Mouse (Mus musculus): ENCODE results near the gene Pard3b. TPM values are rescaled to one million over a fixed set of nuclear protein-coding genes. Genes with fewer than 3 reads are reported as not detected.

Gene Pard3b
- total RNA-seq, 2 experiments from 2014 or later, result 11.4 to 15.0 TPM

DNA sequence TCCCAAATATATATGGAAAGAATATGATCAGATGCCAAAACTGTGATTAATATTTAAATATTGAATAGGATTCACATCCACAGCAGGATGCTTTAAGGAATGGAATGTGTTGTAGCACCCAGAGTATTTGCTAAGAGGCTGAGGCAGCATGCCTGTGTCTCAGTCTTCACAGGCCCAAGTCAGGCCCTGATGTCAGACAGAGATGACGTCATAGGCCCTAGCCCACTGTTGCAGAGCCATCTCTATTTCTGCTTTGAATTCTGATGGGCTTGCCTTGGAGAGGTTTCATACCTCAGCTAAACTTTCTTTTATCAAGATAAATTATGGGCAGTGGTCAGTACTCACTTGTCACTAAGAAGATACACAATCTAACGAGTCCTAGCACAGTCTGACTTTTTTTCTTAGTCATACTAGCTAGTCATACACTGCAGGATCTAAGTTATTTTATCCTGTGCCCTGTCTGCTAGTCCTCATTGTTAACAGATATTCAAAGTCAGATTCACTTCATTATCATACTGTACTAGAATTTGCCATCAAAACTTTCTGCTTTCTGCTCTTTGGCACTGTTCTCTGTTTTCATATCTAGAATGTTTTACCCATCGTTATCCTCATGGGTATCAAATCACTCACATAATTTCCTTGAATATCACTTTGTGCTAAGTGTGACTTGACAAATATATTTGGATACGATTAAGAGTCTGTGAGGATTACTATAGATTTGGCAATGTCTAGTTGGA is 264.8 kb downstream of the Pard3b start:
- intact Hi-C loops (cut with DNase I), result no loop called here

DNA sequence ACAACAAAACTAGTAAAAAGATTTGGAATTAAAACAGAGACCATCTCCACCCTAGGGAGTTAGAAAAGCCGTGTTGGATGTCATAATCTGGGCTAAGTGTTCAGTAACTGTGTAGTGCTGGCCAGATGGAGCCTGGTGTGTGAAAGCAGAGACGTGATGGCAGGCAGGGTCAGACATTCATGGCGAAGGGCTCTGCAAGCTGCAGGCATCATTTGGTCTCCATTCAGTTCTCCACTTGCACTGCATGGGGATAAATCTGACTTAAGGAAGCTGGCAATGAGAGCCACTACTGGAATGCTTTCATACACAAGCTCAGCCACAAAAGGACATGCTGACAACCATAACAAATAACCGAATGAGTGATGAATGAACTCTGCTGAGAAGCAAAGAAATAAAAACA is 265.4 kb downstream of the Pard3b start:
- DNase-seq, result peak in 1 of 2 experiments; percentile 14

More for the DNA sequence above, 264.8 kb downstream of the Pard3b start:
- no peak for DNase-seq

DNA sequence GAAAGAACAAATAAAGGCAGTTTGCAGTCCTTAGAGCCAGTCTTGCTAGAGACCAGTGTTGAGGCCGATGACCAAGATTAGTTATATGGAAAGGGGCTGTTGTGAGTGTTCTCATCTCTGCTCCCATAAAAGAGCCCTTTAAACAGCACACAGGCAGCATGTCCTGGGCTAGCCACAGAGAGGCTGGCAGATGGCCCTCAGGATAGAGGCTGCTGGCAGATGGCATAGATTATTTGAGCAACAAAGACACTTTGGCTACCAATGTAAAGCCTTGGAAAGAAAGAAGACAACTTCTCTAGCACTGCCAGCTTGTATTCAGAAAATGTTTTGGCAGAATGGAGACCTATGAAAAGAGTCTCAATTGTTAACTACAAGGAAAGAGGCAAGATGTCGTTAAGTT is 274.3 kb downstream of the Pard3b start:
- intact Hi-C loops (cut with DNase I), result no loop called here
- DNase-seq, result no peak

More for the DNA sequence above, 265.4 kb downstream of the Pard3b start:
- intact Hi-C loops (cut with DNase I), result no loop called here

DNA sequence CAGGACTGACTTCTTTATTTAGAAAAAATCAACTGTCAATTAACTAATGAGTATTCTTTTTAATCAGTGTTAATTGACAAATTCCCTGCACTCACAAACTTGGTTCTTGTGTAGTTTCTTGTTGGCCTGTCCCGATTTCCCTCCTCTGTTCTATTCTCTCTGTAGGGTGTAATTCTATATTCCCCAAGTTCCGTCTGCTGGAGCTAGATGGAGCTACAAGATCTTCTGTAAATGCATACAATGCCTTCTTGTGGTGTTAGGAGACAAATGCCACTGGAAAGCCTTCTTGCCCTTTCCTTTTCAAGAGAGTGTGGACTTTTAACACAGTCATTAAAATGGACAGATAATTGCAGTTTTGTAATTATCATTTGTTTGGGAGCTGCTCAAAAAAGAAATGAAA is 286.3 kb downstream of the Pard3b start:
- intact Hi-C loops (cut with DNase I), result loop anchor here (2.0 to 10.0 kb wide), 4 partner anchors 153 to 776 kb away; no protein-coding TSS in a partner anchor
- DNase-seq, result no peak

DNA sequence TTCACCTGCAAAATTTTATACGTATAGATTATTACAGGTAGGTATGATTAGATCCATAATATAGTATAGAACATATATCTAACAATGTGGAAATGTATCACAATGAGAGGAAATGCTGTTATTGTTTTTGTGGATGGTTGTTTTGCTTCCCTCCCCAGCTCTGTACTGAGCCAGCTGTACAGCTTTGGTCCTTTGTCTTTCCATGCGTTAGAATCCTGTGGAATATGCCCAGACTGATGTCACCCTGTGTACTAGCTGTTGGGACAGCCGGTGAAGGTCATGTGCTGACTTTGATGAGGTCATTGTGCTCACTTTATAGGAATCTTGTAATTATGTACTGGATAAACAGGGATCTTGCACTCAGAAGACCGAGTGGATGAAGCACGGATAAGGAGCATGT is 286.9 kb downstream of the Pard3b start:
- intact Hi-C loops (cut with DNase I), result loop anchor here (2.0 to 10.0 kb wide), 4 partner anchors 153 to 775 kb away; no protein-coding TSS in a partner anchor
- DNase-seq, result no peak

DNA sequence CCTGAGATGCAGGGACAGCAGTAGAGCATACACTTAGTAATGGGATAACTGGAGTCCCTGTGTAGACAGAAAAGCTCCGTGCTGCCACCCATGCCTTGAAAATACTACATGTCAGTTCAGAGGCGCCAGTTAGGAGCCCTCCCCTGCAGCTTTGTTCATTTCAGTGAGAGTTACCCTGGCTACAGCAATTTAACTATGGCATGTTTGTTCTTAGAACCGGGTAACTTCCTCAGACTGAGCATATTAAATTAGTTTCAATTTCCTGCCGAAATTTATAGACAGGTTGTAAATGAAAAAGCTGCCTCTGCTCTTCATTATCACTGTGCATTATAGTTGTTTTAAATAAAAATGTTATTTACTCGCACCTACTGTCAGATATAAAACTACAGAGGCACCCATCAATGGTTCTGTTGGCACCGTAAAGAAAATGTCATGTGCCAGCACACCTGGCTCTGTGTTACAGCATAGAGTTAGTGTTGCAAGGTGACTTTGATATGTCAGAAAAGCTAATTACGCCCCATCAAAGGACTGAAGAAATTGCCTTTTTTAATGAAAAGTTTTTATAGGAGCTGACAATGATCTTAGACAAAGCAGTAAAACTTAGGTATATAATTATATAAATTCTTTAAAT is 289.6 kb downstream of the Pard3b start:
- intact Hi-C loops (cut with DNase I), result loop anchor here (5.0 to 10.0 kb wide), 3 partner anchors 156 to 746 kb away; no protein-coding TSS in a partner anchor
- no peak for DNase-seq

DNA sequence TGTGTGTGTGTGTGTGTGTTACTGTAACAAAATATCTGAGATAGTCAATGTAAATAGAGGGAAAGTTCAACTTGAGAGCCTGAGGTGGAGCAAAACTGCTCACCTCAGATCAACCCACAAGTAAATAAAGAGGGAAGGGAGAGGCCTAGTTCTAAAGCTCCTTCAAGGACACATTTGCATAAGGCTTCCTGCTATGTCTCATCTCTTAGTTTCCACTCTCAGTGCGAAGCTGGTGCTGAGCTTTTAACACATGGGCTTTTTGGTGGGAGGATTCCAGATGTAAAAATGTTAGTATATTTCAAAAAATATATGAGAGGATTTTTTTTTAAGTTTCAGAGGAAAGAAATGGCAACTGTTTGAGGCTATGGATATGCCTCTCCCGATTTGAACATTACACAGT is 294.9 kb downstream of the Pard3b start:
- intact Hi-C loops (cut with DNase I), result no loop called here
- DNase-seq, result no peak

DNA sequence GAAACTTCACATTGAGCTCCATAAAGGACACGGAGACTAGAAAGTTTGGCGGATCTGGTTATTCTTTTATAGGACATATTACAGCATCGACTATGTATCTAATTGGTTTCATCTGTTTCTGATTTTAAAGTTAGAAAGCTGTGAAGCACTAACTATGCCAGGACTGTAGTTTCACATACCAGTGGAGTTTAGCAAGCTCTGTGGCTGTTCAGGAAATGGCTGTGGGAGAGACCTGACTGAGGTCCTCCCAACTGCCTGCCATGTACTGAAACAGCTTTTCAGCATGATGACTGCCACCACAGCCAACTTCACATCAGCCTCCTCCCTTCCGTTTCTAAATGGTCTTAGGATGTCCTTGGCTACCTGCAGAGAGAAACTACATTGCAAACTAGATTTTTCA is 296.1 kb downstream of the Pard3b start:
- intact Hi-C loops (cut with DNase I), result no loop called here
- no peak for DNase-seq

DNA sequence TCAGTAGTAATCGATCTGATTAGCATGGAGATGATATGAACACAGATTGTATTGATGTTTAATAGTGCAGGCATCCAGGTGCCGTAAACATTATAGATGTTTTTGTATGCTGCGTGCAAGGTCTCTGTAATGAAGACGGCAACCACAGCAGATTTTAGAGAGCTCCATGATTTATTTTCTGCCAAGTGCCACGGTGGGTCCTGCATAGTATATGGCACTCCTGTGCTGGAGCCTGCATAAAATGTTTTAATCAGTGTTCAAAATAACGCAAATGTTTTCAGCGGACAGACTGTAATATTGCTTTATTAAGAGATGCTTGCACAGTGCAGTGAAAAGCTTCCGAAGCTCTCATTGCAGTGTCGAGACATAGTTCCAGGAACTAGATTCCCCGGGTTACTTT is 301.3 kb downstream of the Pard3b start:
- intact Hi-C loops (cut with DNase I), result no loop called here

DNA sequence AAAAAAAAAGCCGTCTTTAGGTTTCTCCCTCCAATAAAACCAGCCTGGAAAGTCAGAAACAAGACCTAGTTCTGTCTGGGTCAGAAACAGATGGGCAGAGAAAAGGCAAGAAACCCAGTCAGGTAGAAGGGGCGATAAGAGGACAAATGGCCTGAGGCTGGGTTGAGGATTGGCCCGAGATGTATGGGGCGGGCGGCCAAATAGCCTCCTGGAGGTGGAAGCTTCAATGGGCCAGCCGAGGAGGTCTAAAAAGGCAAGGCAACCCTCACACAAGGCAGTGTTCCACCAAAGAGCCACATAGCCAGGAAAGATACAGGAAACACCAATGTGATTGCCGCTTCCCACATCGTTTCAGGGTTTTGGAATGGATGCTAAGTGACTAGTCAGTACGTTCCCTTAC is 322.9 kb downstream of the Pard3b start:
- no peak for DNase-seq
- intact Hi-C loops (cut with DNase I), result no loop called here

More for the DNA sequence above, 301.3 kb downstream of the Pard3b start:
- DNase-seq, result no peak

DNA sequence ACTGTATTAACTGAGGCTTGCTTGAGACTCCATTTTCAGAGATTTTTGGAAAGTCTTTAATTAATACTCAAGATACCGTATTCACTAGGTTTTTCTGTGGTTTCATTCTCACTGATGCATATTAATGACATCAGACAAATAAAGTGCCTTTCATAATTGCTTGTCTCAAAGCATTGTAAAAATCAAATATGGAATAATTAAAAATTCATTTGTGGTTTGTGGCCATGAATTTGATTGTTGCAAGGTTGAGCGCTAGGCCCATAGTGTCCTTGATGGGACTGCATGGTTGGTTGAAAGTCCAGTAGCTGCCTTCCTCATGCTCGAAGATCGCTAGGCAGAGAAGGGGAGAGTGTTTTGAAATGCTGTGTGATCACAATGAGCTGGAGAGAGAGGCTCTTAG is 323.9 kb downstream of the Pard3b start:
- no peak for DNase-seq
- intact Hi-C loops (cut with DNase I), result no loop called here

DNA sequence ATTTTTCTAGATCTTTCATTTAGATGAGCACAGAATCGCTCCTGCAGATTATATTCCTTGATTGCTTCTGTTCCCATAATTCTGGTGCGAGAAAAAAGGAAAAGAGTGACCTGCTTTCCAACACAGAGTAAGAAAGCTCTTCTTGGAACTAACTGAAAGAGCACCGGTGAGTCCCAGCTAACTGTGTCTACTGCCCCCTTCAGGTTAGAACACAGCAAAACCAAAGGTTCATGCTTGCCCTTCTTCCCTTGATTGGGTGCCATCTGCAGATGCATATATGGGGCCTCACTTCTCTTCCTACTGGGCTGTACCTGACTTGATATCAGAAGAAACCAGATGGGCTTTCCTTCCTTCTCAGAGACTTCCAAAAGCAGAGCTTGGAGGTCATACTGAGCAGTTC is 328.5 kb downstream of the Pard3b start:
- intact Hi-C loops (cut with DNase I), result no loop called here
- no peak for DNase-seq

DNA sequence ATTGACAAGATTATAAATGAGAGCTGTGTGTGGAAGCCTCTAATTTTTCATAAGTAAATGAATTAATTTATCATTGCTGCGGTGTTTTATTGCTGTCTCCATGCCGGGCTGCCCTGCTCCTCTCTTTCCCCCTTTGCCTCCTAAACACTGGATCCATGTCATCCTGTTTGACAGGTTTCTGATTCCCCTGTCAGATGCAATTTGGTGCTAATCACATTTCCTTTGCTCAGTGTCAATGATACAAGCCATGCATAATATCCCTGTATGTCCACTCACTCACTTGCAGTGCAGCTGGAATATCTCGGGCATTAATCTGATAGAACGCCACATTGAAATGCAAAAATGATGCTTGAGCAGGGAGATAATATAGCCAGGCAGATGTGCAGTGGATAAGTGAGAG is 329.2 kb downstream of the Pard3b start:
- intact Hi-C loops (cut with DNase I), result no loop called here
- no peak for DNase-seq

DNA sequence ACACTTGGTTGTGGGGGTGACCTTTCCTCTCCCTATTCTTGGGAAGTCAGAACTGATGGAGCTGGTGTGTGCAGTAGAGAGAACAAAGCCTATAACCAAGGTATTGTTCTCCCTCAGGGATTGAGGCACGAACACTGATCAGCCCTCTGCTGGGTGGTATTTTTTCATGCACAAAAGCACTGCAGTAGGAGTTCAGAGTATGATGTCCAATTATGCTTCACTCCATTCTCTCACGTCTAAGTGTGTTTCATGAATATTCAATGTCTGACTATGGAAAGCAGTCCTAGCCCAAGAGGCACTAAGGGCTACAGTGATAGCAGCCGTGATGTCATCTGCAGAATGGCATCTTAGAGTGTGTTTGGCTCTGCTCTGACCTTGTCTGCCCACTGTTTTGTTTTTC is 359.1 kb downstream of the Pard3b start:
- intact Hi-C loops (cut with DNase I), result no loop called here
- DNase-seq, result no peak

DNA sequence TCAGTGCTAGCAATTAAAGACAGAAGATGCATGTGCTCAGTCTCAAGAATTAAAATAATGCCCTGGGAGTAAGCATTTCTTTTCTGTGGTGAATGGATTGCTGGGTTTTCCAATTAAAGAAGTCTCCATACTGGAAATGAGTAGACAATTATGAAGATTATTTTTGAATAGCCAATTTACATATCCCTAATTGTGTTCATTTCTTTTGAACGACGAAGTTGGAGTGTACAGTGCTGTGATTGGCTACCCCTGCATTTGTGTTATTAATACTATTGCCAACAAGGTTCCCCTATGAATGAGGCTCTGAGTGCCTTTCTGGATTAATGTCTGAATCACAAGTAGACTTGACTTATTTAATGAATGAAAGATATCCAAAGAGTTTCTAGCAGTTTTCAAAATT is 370.2 kb downstream of the Pard3b start:
- DNase-seq, result no peak
- intact Hi-C loops (cut with DNase I), result no loop called here

DNA sequence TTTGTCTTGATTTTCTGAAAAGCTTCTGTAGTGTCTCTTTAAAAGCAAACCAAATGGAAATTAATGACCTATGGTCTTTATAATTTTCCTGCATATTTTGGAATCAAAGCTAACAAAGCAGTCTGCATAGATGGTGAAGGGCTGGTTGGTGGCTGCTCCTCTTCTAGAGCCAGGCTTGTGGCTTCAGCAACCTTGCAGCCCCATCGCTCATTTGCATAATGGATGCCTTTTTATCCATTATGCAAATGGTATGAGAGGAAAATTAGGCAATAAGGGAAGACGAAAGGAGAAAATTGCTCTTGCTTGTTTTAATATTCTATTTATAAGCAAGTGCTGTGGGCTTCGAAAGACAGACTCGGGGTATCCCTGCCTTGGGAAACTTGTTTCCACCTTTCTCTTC is 373.1 kb downstream of the Pard3b start:
- no peak for DNase-seq
- intact Hi-C loops (cut with DNase I), result no loop called here

DNA sequence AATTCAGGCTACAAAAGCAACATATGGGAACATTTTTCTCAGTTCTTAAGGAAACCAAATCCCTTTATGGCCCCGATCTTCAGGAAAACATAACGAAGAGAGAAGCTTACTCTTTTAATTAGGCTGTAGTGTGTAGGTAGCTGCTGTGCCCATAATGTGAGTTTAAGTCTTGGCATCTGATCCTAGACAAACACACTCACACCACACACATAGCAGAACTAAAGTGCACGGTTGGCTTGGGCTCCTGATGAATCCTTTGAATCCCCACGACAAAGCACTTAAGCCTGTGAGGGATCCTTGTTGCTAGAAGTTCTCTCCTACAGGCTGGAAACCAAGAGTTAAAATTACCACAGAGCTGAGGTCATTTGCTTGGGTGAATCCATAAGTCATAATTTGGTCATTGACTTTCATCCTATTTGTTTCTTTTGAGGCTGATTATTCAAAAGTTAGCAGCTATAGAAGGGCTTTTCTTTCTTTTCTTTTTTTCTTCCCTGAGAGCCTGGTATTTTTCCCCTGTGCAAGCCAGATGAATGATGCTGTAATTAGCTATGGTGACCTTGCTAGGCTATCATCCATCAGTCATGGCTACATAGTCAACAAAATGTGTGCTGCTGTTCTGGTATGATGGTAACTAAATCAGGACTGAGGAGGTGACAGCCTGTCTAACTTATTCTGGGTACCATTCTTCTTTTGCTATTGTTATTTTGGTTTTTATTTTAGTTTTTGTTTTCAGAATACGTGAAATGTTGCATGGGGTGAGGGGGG is 378.1 kb downstream of the Pard3b start:
- intact Hi-C loops (cut with DNase I), result no loop called here
- DNase-seq, result no peak

DNA sequence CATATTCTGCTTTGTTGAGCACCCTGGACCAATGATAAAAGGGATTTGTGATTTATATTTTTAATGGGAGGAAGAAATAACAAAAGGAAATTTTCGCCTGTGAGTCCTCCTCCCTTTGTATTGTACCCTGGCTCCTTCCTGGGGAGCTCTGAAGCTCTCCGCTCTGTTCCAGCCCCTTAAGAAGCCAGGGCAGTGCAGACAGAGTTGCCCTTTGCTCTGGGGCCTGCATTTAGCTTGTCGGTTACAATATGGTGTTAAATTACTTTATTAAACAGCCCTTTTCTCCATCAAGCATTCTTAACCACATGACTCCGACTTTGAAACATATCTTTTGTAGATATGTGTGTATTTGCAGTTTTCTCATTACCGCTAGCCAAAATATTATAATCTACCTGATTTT is 379.7 kb downstream of the Pard3b start:
- intact Hi-C loops (cut with DNase I), result no loop called here
- no peak for DNase-seq

DNA sequence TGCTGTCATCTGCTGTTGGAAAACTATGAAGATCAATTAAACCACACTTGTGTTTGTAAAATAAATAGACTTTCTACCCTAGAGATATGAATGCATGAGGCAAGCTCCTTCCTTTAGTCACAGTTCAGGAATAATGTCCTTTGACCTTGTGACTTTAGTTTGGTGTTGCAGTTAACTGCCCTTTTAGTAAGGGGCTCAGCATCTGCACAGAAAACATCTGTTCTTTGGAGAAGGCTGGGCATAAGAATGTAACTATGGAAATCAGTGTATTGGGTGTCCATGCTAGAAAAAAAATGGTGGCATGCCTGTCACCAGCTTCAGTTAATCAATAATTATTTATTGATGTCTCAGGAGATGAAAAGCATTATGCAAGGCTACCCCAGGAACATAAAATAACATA is 381.1 kb downstream of the Pard3b start:
- DNase-seq, result no peak
- intact Hi-C loops (cut with DNase I), result no loop called here

DNA sequence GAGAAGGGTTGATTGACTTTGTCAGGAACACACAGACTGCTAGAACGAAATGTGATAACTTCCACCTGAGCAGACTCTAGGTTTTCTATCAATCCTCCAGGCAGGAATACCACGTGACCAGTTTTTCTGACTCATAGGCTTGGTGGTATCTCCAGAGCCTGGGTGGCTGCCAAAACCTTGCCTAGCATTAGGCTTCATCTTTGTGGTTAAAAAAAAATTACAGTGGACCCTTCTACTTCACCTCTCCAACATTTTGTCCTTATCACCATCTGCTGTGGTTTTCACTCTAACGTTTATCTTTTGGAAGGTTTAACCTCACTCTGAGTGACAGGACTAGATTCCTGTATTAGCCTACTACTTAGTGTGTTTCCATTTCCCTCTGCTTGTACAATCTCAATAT is 403.1 kb downstream of the Pard3b start:
- peak in 1 of 2 experiments; percentile 7 for DNase-seq
- intact Hi-C loops (cut with DNase I), result no loop called here

DNA sequence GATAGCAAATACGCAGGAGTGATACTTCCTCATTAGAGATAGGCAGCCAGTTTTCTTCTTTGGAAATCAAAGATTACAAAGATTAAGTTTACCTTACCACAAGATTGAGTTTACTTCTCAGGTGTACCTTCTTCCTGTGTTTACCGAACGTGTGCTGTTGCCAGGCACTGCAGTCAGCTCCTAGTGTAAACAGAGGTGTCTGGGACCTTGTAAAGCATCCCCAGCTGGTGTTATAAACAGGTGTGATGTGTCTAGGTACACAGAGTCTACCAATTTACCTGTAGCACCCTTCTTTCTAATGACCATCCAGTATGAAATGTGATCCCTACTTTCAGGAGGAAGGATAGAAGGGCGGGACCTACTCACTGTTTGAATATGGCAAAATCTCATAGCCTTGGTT is 410.0 kb downstream of the Pard3b start:
- intact Hi-C loops (cut with DNase I), result no loop called here
- no peak for DNase-seq
